Mouse (Mus musculus) kidney, postnatal 0 days (tissue): ENCODE results near the gene Fance. TPM values are rescaled to one million over a fixed set of nuclear protein-coding genes. Genes with fewer than 3 reads are reported as not detected.

ENCODE experiments used
- ATAC-seq: fragments of 200-750 bp; cut with Nextera tagmentation; replicated peaks from 2 replicates; pipeline ENCODE4 v1.8.0; 2017; ENCODE audit warnings: low read depth, moderate number of reproducible peaks, moderate TSS enrichment, moderate library complexity; ENCODE audit not compliant: low FRiP score
- DNase-seq: peaks from one replicate; pipeline ENCODE4 v3.0.0-alpha.2; 2016; ENCODE audit warnings: low spot score
- H3K27ac ChIP-seq: fragments of 300-500 bp; sonication (generic); 2 replicates; pipeline ENCODE4 v1.5.1; 2014; ENCODE audit warnings: mild to moderate bottlenecking
- H3K27me3 ChIP-seq: fragments of 300-500 bp; sonication (generic); 2 replicates; pipeline ENCODE4 v1.6.1; 2014; ENCODE audit warnings: low read length, mixed read lengths; ENCODE audit not compliant: insufficient read depth
- H3K36me3 ChIP-seq: fragments of 300-500 bp; sonication (generic); 2 replicates; pipeline ENCODE4 v1.6.1; 2014; ENCODE audit warnings: low read length, mixed read lengths; ENCODE audit not compliant: insufficient read depth
- H3K4me1 ChIP-seq: fragments of 300-500 bp; sonication (generic); replicated peaks from 2 replicates; pipeline ENCODE4 v1.6.1; 2014; ENCODE audit warnings: antibody characterized with exemption, low read length, mixed read lengths; ENCODE audit not compliant: insufficient read depth
- H3K4me2 ChIP-seq: fragments of 300-500 bp; sonication (generic); 2 replicates; pipeline ENCODE4 v1.6.1; 2014; ENCODE audit warnings: mild to moderate bottlenecking, low read length, moderate library complexity, mixed read lengths
- H3K4me3 ChIP-seq: fragments of 300-500 bp; sonication (generic); replicated peaks from 2 replicates; pipeline ENCODE4 v1.5.1; 2014; ENCODE audit warnings: low read depth, low read length
- H3K9ac ChIP-seq: fragments of 300-500 bp; sonication (generic); 2 replicates; pipeline ENCODE4 v1.6.1; 2014; ENCODE audit warnings: low read depth, low read length
- H3K9me3 ChIP-seq: fragments of 300-500 bp; sonication (generic); replicated peaks from 2 replicates; pipeline ENCODE4 v1.6.1; 2016; ENCODE audit warnings: low read length, inconsistent platforms, mixed read lengths
- CTCF ChIP-seq: IDR thresholded peaks from 2 replicates; pipeline ENCODE4 v1.5.1; 2016; ENCODE audit warnings: antibody characterized with exemption, low read depth, mild to moderate bottlenecking, moderate library complexity
- WGBS: fragments of 180-500 bp; shearing (Covaris S2); extraction: QIAGEN DNeasy Blood & Tissue Kit; methylation state at CpG from one replicate; pipeline ENCODE4 v1.1.7; 2014; 5-methylcytosine and 5-hydroxymethylcytosine counted together
- polyA plus RNA-seq: library from polyadenylated mRNA; unstranded; fragments of >200 nt; fragmentation: Nextera tagmentation; extraction: Ambion mirVana; gene quantifications from 2 replicates; pipeline ENCODE4 v1.2.1, GENCODE M21; 2015

Fance gene
- polyA plus RNA-seq, 1 experiment from 2014 or later = 29.5 TPM

- Histone ChIP-seq H3K36me3 (no peaks in the 10 kb centered on the region), H3K9ac (no peak overlapping the region), H3K4me3 (no peak overlapping the region), H3K4me2 (no peak overlapping the region), H3K4me1 (peaks cover 18% of the 10 kb centered on the region; the same call in 1 of the 2 replicates), H3K27me3 (no peaks in the 10 kb centered on the region), H3K27ac (no peak overlapping the region), H3K9me3 (no peaks in the 10 kb centered on the region)
- DNase-seq = no peak
- peak; percentile 68 for TF ChIP-seq CTCF
- ATAC-seq = no peak
- 80% methylated on average over 3 of the region's 3 CpGs for WGBS
Measured at GRCm38 (mm10) chr17:28274739-28275138, 38.6 kb upstream of the Fance start.

GRCm38 (mm10) chr17:28277226-28277625, 36.1 kb upstream of the Fance start:
- Histone ChIP-seq H3K4me2 (no peak overlapping the region), H3K9ac (no peak overlapping the region), H3K36me3 (no peaks in the 10 kb centered on the region), H3K27ac (no peak overlapping the region), H3K4me3 (no peak overlapping the region), H3K9me3 (no peaks in the 10 kb centered on the region), H3K4me1 (peaks cover 32% of the 10 kb centered on the region; the same call in 1 of the 2 replicates), H3K27me3 (no peaks in the 10 kb centered on the region)
- WGBS = 64% methylated on average over 14 of the region's 14 CpGs
- DNase-seq (no peak), ATAC-seq (no peak)
- TF ChIP-seq CTCF = no peak

- ATAC-seq (no peak), DNase-seq (no peak)
- H3K36me3 ChIP-seq = no peaks in the 10 kb centered on the region
- no peak overlapping the region for H3K9ac ChIP-seq
- TF ChIP-seq CTCF = no peak
- no peaks in the 10 kb centered on the region for H3K9me3 ChIP-seq
- 75% methylated on average over 10 of the region's 10 CpGs for WGBS
- H3K4me3 ChIP-seq = no peak overlapping the region
- no peaks in the 10 kb centered on the region for H3K27me3 ChIP-seq
- no peak overlapping the region for H3K4me2 ChIP-seq
- H3K4me1 ChIP-seq = peaks cover 35% of the 10 kb centered on the region; the same call in 1 of the 2 replicates
- no peak overlapping the region for H3K27ac ChIP-seq
Measured at GRCm38 (mm10) chr17:28277721-28278120, 35.6 kb upstream of the Fance start.

GRCm38 (mm10) chr17:28278156-28278555, 35.2 kb upstream of the Fance start:
- H3K27me3 ChIP-seq = no peaks in the 10 kb centered on the region
- H3K4me3 ChIP-seq = no peak overlapping the region
- no peak overlapping the region for H3K27ac ChIP-seq
- peaks cover 35% of the 10 kb centered on the region; the same call in 1 of the 2 replicates for H3K4me1 ChIP-seq
- 78% methylated on average over 3 of the region's 3 CpGs for WGBS
- no peaks in the 10 kb centered on the region for H3K36me3 ChIP-seq
- DNase-seq (no peak), ATAC-seq (no peak)
- no peak overlapping the region for H3K4me2 ChIP-seq
- TF ChIP-seq CTCF = no peak
- H3K9ac ChIP-seq = no peak overlapping the region
- no peaks in the 10 kb centered on the region for H3K9me3 ChIP-seq

GRCm38 (mm10) chr17:28279236-28279635, 34.1 kb upstream of the Fance start:
- Histone ChIP-seq H3K9ac (no peak overlapping the region), H3K36me3 (no peaks in the 10 kb centered on the region), H3K4me3 (no peak overlapping the region), H3K4me2 (no peak overlapping the region), H3K27ac (peak overlapping the region; percentile 82), H3K27me3 (no peaks in the 10 kb centered on the region), H3K9me3 (no peaks in the 10 kb centered on the region), H3K4me1 (peaks cover 35% of the 10 kb centered on the region; the same call in 1 of the 2 replicates)
- DNase-seq (no peak), ATAC-seq (peak; percentile 18; the same call in 1 of the 2 replicates)
- TF ChIP-seq CTCF = no peak
- 13% methylated on average over 4 of the region's 4 CpGs for WGBS

GRCm38 (mm10) chr17:28279780-28280422, 33.4 kb upstream of the Fance start:
- Histone ChIP-seq H3K27ac (peak overlapping the region; percentile 82), H3K4me1 (peaks cover 35% of the 10 kb centered on the region; the same call in 1 of the 2 replicates), H3K9ac (0 out of 2 replicates have a peak overlapping the region, but pooled peaks have one; percentile 14), H3K4me2 (no peak overlapping the region), H3K9me3 (no peaks in the 10 kb centered on the region), H3K36me3 (no peaks in the 10 kb centered on the region), H3K4me3 (no peak overlapping the region), H3K27me3 (no peaks in the 10 kb centered on the region)
- TF ChIP-seq CTCF = no peak
- DNase-seq (no peak), ATAC-seq (peak; percentile 64)
- WGBS = 52% methylated on average over 15 of the region's 15 CpGs
